ENCODE assay signal across 9 mouse cellular contexts in the genomic region with DNA sequence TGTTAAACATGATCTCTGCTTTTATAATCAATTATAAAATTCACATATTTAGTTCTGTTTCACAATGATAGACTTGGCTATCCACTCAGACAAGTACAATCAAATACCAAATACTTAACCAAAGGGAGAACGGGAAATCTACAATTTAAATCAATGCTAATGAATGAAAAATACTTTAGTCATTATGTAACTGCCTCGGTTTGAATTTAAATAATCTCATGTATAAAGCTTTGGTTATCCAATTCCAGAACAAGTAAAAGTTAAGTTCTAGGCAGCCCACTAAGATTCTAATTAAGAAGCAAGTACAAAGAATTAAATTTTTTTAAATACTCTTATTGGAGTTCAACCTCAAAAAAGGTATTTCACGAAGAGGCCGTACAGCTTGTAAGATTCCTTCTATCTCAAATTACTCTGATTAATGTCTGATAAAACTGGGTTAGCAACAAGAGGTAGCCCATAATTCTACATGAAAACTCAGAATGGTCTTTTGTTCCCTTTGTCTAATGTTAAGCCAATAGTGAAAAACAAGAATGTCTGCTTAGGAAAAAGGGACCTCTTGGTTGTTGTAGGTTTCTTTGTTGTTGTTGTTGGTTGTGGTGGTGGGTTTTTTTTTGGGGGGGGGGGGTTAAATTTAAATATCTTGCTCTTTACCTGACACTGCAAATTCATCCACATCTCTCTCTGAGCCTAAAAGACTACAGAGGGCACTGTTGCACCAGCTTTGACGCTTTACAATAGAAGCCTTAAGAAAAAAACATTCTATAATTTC. TPM values are rescaled to one million over a fixed set of nuclear protein-coding genes. Genes with fewer than 3 reads are reported as not detected.
A peak's percentile ranks its signal among the peaks of the same experiment; 100 is the strongest.
DNase-seq lines count a peak whose midpoint lies in the region; ATAC-seq and TF ChIP-seq lines count a peak whose summit lies in the region.
"Had no signal": no experiment of that assay in that cellular context is flagged by ENCODE, and none has a peak within 500 bp of the region (broad histone marks: within the 10 kb centered on the region; RNA-seq: fewer than 3 reads in every experiment).

No protein-coding gene starts in this region.

- H3K4me1 ChIP-seq in heart, embryonic 11.5 days (ENCODE audit: control insufficient read depth, insufficient read depth, low read length) = 0 out of 2 replicates have a peak, but pooled peaks cover 2% of the 10 kb centered on the region
- H3K4me1 ChIP-seq in CH12.LX (ENCODE audit: control insufficient read depth in 1 of 2, insufficient read depth in 2 of 2) = 0 out of 4 replicates have a peak, but pooled peaks cover 0 to 2% of the 10 kb centered on the region in 2 experiments
- H3K4me1 ChIP-seq in embryonic facial prominence, embryonic 14.5 days (ENCODE audit: control insufficient read depth, insufficient read depth, low read length) = peaks cover 5% of the 10 kb centered on the region
- H3K4me1 ChIP-seq in intestine, embryonic 15.5 days (replicated peaks) = 0 out of 2 replicates have a peak, but pooled peaks cover 2% of the 10 kb centered on the region

- no peaks in the 10 kb centered on the region for H3K27me3 ChIP-seq in heart, embryonic 11.5 days (ENCODE audit: control insufficient read depth, insufficient read depth, low read length)
- no peaks in the 10 kb centered on the region for H3K27me3 ChIP-seq in CH12.LX (replicated peaks)
- no peaks in the 10 kb centered on the region for H3K27me3 ChIP-seq in embryonic facial prominence, embryonic 14.5 days (replicated peaks; ENCODE audit: control insufficient read depth, insufficient read depth, low read length)
- H3K27me3 ChIP-seq in intestine, embryonic 15.5 days (replicated peaks) = no peaks in the 10 kb centered on the region
- H3K27me3 ChIP-seq: megakaryocyte, embryonic 14.5 days had no signal

- no peak for TF ChIP-seq EP300 in CH12.LX (IDR thresholded peaks at IDR 0.05; ENCODE audit: low read length)

- H3K9me3 ChIP-seq in heart, embryonic 11.5 days (replicated peaks; ENCODE audit: control insufficient read depth, low read length) = no peaks in the 10 kb centered on the region
- H3K9me3 ChIP-seq in CH12.LX (replicated peaks; ENCODE audit: low read length) = no peaks in the 10 kb centered on the region
- no peaks in the 10 kb centered on the region for H3K9me3 ChIP-seq in embryonic facial prominence, embryonic 14.5 days (ENCODE audit: control insufficient read depth, low read length)
- no peaks in the 10 kb centered on the region for H3K9me3 ChIP-seq in intestine, embryonic 15.5 days
- H3K9me3 ChIP-seq: megakaryocyte, embryonic 14.5 days had no signal

- no peak for ATAC-seq in heart, embryonic 11.5 days (replicated peaks; ENCODE audit: insufficient number of reproducible peaks, low FRiP score, low TSS enrichment)
- ATAC-seq in embryonic facial prominence, embryonic 14.5 days (ENCODE audit: low read depth) = no peak
- ATAC-seq in intestine, embryonic 15.5 days = no peak

- DNase-seq in heart, adult 18-20 months = peak; percentile 4 to 29
- peak; percentile 9 for DNase-seq in CH12.LX (ENCODE audit: extremely low read depth)
- peak; percentile 67 for DNase-seq in embryonic facial prominence, embryonic 14.5 days (ENCODE audit: low spot score)
- DNase-seq in layer of hippocampus, adult 9-10 months (ENCODE audit: low spot score) = peak; percentile 13
- peak; percentile 65 for DNase-seq in retina, postnatal 1 day
- DNase-seq in thymus, postnatal 25 days = no peak

- no peaks in the 10 kb centered on the region for H3K79me2 ChIP-seq in CH12.LX (replicated peaks; ENCODE audit: control insufficient read depth, extremely low read depth, insufficient read depth, poor library complexity, severe bottlenecking)

- H3K9ac ChIP-seq in heart, embryonic 11.5 days (ENCODE audit: low read depth, low read length) = no peak overlapping the region
- no peak overlapping the region for H3K9ac ChIP-seq in CH12.LX (ENCODE audit: insufficient read depth, low read depth)
- no peak overlapping the region for H3K9ac ChIP-seq in embryonic facial prominence, embryonic 14.5 days (ENCODE audit: low read depth, low read length)
- no peak overlapping the region for H3K9ac ChIP-seq in intestine, embryonic 15.5 days

- TF ChIP-seq POLR2A in CH12.LX (IDR thresholded peaks at IDR 0.05; ENCODE audit: low read depth, low read length) = no peak

- H3K27ac ChIP-seq in heart, embryonic 11.5 days (ENCODE audit: low read depth, low read length) = no peak overlapping the region
- H3K27ac ChIP-seq in CH12.LX (ENCODE audit: insufficient read depth, low read depth) = no peak overlapping the region
- H3K27ac ChIP-seq in embryonic facial prominence, embryonic 14.5 days (replicated peaks; ENCODE audit: low read depth, low read length) = no peak overlapping the region
- no peak overlapping the region for H3K27ac ChIP-seq in intestine, embryonic 15.5 days

- dilution Hi-C loops in CH12.LX (cut with MboI; ENCODE audit: extremely low pct_ligation_motif_present, extremely low pct_unique_long_range_greater_than_20kb, low sequenced_read_pairs) = no loop called here

- no peak overlapping the region for H3K4me3 ChIP-seq in heart, embryonic 11.5 days (ENCODE audit: low read depth, low read length)
- H3K4me3 ChIP-seq in CH12.LX (replicated peaks in 1 of 3; ENCODE audit: low read depth in 2 of 3, low read length in 2 of 3, poor library complexity in 1 of 3) = no peak overlapping the region
- no peak overlapping the region for H3K4me3 ChIP-seq in embryonic facial prominence, embryonic 14.5 days (ENCODE audit: low read depth, low read length)
- no peak overlapping the region for H3K4me3 ChIP-seq in intestine, embryonic 15.5 days (replicated peaks)
- H3K4me3 ChIP-seq: megakaryocyte, embryonic 14.5 days had no signal

- in situ Hi-C loops in CH12.LX (cut with MboI; ENCODE audit: low pct_ligation_motif_present, low pct_unique_long_range_greater_than_20kb, low sequenced_read_pairs) = no loop called here

- 55% methylated on average over 5 of the region's 5 CpGs for WGBS in heart, embryonic 11.5 days (ENCODE audit: insufficient replicate concordance)
- WGBS in embryonic facial prominence, embryonic 14.5 days = 39% methylated on average over 5 of the region's 5 CpGs
- WGBS in intestine, embryonic 15.5 days = 54% methylated on average over 5 of the region's 5 CpGs

- no peaks in the 10 kb centered on the region for H3K36me3 ChIP-seq in heart, embryonic 11.5 days (ENCODE audit: control insufficient read depth, insufficient read depth, low read length)
- H3K36me3 ChIP-seq in CH12.LX (replicated peaks in 1 of 2; ENCODE audit: control insufficient read depth in 1 of 2, insufficient read depth in 1 of 2, low read length in 1 of 2) = peaks cover 0 to 6% of the 10 kb centered on the region in 2 experiments
- H3K36me3 ChIP-seq in embryonic facial prominence, embryonic 14.5 days (ENCODE audit: control insufficient read depth, insufficient read depth, low read length) = no peaks in the 10 kb centered on the region
- no peaks in the 10 kb centered on the region for H3K36me3 ChIP-seq in intestine, embryonic 15.5 days

- no peak overlapping the region for H3K4me2 ChIP-seq in heart, embryonic 11.5 days
- H3K4me2 ChIP-seq in CH12.LX (ENCODE audit: insufficient read depth, low read depth, poor library complexity, severe bottlenecking) = no peak overlapping the region
- no peak overlapping the region for H3K4me2 ChIP-seq in embryonic facial prominence, embryonic 14.5 days (ENCODE audit: low read depth, low read length)
- no peak overlapping the region for H3K4me2 ChIP-seq in intestine, embryonic 15.5 days (replicated peaks)

- peak; percentile 66 for TF ChIP-seq RAD21 in CH12.LX (IDR thresholded peaks at IDR 0.05; ENCODE audit: low read depth, low read length)

- TF ChIP-seq CTCF in CH12.LX (conservative IDR thresholded peaks at IDR 0.05 in 1 of 2, IDR thresholded peaks at IDR 0.05 in 1 of 2; ENCODE audit: low read depth in 2 of 2, low read length in 2 of 2) = peak in 1 of 2 experiments; percentile 54; a peak in 2 of 4 replicates

TF ChIP-seq in CH12.LX, 34 proteins besides CTCF, POLR2A, EP300 and RAD21:
- TF ChIP-seq ZNF384 (IDR thresholded peaks at IDR 0.05; ENCODE audit: low read depth, low read length) (peak; percentile 73), UBTF (IDR thresholded peaks at IDR 0.05; ENCODE audit: low read depth, low read length) (no peak), SMC3 (IDR thresholded peaks at IDR 0.05; ENCODE audit: low read depth, low read length) (peak; percentile 35)

RNA-seq across cellular contexts. Expression of a gene that starts 32.8 kb away (rescaled TPM):
- 1 to 10 TPM; 7.3 to 9.3 TPM for total RNA-seq in heart, adult 18-20 months (2021)
- polyA plus RNA-seq in heart, embryonic 11.5 days (2014; fragmentation: Nextera tagmentation; extraction: Ambion mirVana) = 17.2 and 18.6 TPM in 2 replicates
- total RNA-seq in CH12.LX (2012; rRNA removed) (10.9 and 11.1 TPM in 2 replicates), CH12.LX (2014; rRNA removed) (16.1 and 18.3 TPM in 2 replicates)
- polyA plus RNA-seq in CH12.LX (2012; ENCODE audit: insufficient read length, low read depth) = 23.2 and 25.2 TPM in 2 replicates
- 18.5 and 21.0 TPM in 2 replicates for polyA plus RNA-seq in embryonic facial prominence, embryonic 14.5 days (2014; fragmentation: Nextera tagmentation; extraction: Ambion mirVana)
- 18.0 and 20.3 TPM in 2 replicates for polyA plus RNA-seq in intestine, embryonic 15.5 days (2015; fragmentation: Nextera tagmentation; extraction: Ambion mirVana)
